Mouse (Mus musculus): ENCODE measurements at regions not wholly inside any gene's neighbourhood (a gene's known extent, or its start where the extent isn't known, plus 50 kb on each side); places are given as distances from the start of the nearest gene placed in this dataset.

DNA sequence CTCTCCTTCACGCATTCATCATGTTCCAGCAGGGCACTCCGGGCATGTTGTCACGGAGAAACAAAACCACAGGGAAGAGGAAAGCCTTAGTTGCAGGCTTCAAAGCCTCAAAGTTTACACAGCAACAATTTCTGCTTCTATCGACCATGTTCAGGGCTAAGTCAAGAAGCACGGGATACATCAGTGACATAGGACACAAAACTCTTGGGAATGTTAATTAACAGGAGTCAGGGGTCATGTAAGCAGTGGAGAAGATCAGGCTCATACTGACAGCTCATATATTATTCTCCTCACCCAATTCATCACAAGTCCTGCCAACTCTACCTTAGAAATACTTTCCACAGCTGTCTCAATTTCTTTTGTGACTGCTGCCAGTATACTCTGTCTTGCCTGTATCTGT is 133.0 kb upstream of the Btbd3 start:
- DNase-seq, result no peak

DNA sequence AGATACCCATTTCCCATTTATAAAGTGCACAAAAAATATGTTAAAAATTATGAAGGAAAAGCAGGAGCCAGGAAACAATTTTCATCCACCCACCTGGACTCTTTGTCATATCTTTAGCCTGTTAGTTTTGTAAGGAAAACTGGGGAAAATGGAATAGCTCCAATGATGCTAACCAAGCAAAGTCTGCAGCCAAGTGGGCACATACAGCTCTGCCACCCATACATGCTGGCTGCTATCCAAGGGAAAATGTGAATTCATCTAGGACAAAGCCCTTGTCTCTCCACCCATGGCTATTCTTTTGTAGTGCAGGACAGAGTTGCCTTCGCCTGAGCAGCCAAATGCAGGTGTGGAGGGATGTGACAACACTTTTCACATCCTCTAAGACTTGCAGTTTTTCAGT is 135.5 kb upstream of the Btbd3 start:
- peak; percentile 37 for DNase-seq

DNA sequence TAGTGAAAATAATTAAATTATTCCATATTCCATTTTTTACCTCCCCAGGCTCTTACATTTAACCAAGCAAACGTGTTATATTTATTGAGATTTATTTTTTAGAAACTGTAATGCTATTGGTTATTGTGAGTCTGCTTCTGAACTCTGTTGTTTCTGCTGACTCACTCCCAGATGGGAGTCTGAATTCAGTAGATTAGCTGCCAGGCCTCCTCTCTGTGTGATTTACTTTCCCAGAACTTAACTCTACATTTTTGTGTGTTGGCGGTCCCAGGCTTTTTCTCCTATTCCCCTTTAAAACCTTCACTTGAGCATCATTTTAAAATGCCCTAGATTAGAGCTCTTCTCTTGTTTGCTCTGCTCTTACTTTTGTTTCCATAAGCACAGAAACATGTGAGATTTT is 136.2 kb upstream of the Btbd3 start:
- DNase-seq, result peak; percentile 56

DNA sequence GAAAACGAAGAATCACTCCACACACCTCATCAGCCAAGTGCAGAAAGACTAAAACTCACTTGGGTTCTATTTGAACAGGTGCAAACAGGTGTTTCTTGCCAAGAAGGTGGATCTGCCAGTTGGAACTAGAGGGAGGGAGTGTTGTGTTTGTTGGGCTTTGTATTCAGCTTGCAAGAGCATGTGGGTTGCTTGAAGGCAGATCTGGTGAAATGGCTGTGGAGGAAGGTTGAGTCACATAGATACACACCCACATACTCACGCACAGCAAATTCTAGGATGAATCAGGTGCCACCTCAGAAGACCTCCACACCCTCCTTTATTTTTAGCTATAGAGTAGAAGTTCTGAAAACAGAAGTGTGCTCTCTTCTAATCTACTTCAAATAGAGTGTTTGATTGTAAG is 156.6 kb upstream of the Btbd3 start:
- DNase-seq, result peak; percentile 57

DNA sequence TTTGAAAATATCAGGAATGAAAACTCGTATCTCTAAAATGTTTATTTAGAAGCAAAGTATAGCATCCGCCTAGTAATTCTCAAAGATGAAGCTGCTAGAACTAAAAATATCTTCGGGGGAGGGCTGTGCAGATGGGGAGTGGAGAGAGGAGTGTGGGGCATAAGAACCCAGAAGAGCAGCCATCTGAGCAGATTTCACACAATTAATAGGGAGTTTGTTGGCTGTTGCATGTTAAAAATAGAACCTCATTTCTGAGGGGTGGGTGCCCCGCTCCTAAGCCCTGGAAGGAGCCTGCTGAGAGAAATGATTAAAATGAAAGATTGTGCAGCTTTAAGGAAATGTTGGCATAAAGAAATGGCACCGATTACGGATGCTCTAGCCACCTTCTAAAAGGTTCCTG is 171.0 kb upstream of the Btbd3 start:
- DNase-seq, result peak; percentile 36

DNA sequence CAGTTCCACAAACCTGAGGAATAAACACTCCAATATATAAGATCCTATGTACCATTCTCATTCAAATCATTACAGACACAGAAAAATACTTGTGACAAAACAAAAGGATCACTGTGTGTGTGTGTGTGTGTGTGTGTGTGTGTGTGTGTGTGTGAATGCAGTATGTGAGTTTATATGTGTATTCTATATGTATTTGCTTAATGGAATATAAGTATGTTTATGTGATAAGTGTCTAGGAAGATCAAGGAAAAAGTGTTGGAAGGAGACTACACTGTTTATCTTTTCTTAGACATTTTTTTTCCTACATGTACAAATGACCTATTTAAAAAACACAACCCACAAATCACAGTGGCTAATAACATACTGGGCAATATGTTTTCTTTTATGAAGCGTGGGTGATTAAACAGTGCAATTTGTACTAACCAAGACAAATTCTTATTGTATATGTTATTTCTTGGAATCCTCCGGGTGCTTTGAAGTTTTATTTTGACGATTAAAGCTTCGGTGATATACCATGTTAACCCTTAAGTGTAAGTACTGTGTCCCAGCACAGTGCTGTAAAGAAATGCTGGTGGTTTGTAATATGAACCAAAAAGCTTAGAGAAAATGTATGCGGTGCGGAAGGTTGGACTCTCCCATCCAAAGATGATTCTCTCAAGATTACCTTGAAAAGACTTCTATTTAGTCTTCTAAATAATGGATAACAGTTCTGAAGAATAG is 171.6 kb upstream of the Btbd3 start:
- DNase-seq, result no peak

DNA sequence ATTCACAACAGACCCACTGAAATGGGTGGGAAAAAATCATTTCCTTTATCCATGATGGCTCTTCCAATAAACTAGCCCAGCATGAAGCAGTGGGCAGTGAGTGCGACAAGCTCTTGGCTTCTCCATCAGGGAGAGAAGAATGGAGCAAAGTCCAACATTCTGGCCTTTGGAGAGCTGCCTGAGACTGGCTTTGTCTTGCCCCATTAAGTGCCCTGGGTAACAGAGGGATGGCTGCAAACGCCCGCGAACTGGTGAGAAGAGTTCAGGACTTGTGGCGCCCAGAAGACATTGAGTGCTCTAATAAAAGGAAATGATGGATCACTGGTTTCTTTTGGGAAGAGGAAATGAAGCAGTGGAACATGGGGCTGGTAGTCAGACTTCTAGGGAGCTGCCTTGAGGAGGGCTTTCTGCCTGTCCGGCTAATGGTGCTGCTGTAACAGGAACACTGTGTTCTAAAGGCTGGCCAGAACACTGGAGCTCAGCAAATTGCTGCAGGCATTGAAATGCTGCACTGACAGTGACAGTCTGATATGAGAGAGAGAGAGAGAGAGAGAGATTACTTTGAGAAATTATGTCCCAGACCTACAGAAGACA is 182.2 kb upstream of the Btbd3 start:
- peak; percentile 26 for DNase-seq

DNA sequence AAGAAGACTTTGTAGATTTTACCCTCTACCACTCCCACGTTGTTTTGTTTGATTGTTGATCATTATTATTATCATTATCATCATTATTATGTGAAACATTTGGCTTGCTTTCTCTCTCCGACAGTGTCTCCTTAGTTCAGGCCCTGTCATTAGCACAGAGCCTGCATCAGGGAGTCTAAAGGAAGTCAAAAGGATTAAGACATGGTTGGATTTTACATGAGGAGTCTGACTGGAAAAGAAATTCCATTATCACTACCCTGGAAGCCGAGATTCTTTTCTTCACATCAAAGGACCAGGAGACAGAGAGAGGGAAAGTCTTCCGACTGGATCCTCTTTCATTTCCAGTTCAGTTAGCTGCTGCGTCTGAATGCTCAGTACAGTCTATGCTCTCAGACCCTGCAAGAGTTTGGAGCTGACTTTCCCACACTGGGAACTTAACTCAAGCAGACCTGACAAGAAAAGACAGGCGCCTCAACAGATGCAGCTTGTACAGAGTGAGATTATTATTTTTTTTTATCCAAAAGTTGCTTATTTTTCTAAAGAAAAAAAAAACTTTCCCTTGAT is 184.1 kb upstream of the Btbd3 start:
- DNase-seq, result no peak

DNA sequence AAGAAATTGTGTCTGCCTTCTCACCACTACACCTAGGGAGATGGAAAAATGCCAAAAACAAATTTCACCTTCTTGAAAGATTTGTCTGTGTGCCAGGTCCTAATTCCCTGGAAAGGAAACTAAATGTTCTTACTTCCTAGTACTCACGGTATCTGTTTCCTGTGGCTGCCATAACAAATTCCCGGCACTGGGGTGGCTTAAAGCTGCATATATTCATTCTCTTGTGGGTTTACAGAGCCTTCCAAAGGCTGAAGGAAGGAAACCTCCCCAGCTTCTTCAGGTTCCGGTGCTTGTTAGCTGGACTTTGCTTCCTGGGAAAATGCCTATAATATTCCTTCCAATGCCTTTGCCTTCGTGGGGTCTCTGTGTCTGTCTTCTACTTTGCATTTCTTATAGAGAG is 203.3 kb upstream of the Btbd3 start:
- DNase-seq, result no peak

DNA sequence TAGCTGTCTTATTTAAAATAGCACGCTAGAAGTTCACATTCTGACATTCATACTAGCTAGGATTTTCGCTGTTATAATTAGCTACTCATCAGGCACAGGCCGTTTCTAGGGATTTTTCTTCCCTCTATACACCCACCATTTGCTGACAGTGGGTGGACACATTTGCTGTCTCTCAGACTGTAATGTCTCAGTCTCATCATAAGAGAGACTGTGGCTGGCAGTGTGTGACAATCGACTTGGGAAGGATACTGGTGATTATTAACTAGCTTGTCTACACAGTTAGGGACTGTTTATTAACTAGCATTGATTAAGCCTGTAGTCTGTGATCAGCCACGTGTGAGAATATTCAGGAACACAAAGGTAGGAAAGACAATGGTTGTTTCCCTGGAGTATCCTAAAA is 208.0 kb upstream of the Btbd3 start:
- DNase-seq, result peak; percentile 35

DNA sequence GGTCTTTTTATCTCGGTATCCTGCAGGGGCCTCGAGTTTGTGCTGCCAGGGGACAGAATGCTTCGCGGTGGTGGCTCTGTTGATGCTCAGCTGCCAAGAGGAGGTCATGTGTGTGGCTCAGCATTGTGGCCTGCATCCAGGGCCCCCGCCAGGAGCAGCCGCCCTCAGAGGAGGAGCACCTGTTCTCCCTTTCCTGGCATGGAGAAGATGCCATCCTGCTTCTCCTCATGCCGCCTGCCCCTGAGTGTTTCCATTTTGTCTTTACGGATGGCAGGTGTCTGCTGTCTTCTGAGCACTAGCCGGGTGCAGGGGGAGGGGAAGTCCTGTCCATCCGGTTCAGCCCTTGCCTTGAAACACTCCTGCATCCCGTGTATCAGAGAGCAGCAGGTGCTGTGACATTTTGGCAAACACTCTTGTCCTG is 208.6 kb upstream of the Btbd3 start:
- DNase-seq, result peak; percentile 29

DNA sequence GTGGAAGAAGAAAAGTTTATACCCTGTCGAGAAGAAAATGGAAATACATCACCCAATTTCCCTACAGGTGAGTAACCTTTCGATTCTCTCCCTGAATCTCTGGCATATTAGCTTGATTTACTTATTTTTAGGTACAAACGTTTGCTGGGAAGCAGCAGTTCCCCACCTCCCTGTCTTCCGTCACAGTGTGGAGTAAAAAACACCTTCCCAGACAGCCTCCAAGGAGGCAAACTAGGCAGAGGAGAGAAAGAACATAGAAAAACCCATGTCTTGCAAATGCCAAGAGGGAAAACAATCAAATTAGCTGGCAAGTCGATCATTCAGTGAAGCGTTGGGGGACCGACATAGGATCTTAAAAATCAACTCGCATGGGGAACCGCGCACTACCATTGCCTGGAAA is 209.0 kb upstream of the Btbd3 start:
- no peak for DNase-seq

DNA sequence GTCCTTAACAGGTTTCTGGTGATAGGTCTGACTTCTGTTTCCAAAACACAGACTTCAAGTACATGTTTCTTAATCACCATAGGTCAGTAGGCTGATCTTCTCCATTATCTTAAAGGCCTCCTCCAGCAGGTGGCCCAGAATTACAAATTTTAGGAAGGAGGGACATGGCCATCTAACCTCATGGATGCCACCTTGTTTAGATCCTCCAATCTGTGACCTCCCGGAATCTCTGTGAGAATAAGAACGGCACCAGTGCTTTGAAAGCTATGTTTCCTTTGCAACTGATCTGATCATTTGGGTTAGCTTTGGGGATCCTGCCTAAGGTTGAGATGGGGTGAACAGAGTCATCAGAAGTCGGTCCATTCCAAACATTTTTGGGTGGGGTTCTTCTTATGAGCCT is 209.4 kb upstream of the Btbd3 start:
- DNase-seq, result no peak

DNA sequence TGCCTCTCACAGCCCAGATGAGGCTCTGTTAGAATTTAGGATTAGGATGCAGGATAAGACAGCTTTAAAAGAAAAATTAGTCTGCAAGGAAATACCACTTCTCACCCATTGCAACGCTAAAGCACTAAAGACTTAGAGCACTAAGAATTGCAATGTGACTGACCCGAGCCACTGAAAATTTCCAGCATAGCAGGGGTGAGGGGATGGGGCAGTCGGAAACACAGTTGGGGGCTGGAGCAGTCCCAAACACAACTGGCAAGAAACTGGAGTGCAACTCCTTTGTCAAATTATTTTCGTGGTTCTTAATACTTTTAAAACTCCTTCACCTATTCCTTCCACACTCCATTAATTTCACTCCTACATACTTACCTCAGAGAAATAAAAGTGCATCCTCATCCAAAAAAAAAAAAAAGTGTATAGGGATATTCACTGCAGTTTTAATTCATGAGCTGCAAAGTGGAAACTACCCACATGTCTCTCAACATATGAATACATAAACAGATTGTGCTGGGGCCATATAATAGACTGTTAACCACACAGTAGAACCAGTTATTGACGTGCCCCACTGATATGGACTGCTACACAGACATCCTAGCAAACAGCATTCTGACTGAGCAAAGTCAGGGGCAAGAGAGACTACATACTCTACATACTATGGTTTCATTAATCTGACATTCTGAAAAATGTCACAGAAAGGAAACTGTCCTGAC is 210.3 kb upstream of the Btbd3 start:
- DNase-seq, result no peak

DNA sequence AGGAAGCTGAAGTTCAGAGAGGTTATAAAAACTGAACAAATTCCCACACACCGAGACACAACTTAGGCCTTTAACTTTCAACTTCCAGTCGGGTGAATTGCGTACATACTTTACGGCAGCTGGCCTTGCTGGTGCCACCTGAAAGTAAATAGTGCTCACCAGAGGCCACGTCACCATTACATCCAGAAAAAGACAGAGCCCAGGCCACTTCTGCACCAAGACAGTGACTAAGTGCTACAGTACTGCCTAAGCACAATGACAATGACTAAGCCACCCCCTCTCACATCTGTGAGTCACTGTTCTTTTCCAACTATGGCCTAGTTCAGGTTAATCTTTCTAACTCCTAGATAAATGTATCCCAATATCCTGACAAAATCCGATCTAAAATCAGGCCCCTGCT is 215.7 kb upstream of the Btbd3 start:
- peak; percentile 75 for DNase-seq

DNA sequence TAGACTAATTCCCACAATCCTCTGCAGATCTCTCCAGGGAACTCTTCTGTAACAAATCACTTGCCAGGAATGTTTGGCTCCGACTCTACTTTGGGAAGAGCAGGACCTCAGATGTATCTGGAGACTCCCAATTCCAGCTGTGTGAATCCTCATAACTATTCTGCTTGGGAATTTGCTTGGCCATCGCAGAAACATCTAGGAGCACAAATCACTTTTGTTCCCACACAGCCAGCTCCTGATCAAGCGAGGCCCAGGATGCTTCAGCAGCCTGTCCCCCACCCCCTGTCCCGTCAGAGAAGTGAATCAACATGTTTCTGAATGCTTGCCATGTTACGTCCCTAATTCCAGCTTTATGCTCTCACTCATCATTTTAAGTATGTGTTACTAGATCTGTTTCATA is 216.1 kb upstream of the Btbd3 start:
- DNase-seq, result no peak

DNA sequence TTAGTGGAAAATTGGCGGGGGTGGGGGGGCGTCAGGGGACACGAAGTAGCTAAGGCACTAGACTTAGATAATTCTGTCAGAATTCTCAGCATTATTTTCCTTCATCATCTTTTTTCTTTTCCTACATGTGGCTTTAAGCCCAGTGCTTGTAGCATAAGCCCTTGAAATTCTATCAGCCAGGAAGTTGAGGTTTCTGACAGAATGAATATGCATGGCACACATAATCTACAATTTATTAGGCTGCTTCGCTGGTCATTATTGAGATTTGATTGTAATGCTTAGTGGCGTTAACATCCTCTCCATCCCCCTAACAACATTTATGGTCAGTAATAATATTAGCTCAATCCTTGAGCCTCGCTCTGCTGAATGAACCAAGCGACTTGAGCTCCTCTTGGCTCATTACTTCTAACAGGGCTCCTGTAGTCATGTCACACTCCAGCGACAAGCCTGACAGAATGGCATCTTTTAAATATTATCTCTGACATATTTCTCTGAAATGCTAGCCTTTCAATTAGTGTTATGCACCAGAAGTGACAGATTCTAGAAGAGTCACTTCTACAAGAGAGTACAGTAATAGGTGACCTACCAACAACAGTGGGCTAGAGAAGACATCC is 222.1 kb upstream of the Btbd3 start:
- DNase-seq, result no peak

DNA sequence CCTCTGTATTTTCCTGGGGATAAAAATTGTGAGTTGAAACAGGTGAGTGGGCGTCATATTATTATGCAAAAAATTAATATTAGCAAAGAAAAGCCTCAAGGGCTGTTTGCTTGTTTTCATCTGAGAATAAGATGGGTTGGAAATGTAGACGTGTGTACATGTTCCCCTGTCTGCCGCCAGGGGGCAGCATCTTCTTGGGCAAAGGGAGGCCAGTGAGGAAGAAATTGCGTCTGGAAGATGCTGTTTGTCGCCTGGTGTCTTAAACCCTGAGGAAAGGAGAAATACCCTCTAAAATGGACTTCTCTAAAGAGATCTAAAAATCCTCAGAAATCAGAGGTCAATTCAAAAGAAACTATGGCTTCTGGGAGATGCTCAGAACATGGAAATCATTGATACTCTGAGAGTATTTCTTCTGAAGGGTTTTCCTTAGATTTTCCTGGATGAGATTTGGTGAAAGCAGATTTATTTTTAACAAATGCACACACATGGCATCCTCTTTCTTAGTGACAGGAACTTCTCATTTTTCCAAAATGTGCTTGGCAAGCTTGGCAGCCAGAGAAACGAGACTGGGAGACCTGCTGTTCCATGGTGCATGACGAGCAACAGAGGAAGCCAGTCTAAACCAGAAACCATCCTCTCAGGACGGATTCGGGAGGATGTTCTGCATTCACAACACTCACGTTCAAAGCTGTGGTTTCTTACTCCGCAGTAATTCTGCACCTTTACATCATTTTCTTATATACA is 222.8 kb upstream of the Btbd3 start:
- DNase-seq, result peak; percentile 86

DNA sequence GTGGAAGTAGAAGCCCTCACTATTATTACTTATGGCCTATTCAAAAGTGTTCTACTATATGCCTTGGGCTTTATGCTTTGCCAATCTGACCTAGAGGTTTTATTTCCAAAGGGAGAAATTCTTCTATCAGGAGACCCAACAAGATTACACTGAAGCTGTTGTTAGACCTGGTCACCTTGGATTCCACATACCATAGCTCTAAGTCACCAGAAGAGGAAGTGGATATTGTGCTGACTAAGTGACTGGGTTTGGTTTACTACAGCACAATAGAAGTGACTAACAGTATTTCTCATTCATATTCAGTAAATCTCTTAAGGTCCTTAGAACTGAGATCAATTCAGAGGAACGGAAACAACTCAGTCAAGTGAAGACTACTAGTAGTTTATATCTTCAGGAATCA is 229.0 kb upstream of the Btbd3 start:
- DNase-seq, result no peak

DNA sequence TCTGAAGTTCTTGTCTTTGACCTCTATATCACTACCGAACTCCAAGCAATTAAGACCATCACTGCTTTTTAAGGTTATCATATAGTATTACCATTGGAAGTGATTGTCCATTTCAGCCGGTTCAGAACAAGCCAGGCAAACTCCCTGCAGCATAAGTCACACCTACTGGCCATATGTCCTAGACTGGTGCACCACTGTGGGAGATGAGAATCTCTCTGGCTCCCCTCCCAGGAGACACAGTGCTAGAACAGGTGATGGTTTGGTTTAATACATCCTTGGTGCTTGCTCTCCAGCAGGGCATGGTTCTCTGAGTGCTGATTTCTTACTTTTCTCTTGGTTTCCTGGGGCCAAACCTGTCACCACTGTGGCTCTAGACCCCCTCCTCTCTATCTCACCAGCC is 232.8 kb upstream of the Btbd3 start:
- no peak for DNase-seq

DNA sequence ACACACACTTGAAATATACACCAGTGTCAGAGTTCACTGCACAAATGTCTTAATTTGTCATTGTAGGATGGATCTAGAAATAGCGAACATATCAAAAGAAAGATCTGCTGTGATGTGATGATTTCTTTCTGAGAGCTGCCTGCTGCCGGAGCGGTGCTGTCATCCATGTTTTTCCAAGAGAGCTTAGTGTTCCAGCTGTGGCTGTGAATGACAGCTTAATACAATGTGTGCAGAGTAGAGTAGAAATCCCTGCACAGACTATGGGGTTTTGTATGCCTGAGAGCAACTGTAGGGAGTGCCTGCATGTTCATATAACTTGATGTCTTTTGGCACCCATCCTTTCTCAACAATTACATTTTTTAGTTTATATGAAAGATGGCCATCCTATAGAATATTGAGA is 274.6 kb upstream of the Btbd3 start:
- peak; percentile 4 for DNase-seq

DNA sequence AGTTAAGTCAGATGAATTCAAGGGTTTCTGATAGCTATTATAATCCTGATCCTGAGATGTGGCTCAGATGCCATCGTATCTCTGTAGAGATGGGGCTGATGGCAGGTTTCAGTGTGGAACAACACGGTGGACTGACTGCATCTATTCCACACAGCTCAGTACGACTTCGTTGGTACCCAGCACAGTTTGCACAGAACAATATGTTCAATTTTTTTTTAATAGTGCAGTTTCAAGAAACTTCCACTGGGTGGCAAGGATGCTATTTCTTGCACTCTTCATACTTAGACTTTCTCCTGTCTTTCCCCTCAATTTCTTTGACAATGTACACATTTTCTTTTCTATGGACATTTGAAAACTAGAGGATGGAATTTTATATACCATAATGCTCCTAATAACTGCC is 278.6 kb upstream of the Btbd3 start:
- peak; percentile 5 for DNase-seq

DNA sequence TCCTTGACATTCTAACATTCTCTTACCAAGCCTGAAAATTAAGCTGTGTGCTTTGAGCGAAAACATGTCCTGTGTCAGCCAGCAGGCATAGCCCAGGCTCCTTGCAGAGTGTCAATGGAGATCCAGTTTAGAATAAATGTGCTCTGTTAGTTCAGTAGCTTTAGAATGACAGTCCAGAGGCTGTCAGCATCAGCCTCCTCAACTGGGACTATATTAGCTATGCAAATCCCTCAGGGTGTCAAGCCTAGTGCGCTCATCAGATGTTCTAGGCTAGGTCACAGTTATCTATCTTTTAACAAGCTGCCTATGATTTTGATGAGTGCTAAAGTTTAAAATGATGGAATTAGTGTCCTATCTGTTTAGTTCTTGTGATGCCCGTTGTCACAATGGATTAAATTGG is 281.7 kb upstream of the Btbd3 start:
- DNase-seq, result no peak

Measured in right cerebral cortex, adult 18-20 months (tissue).